Comparison of ENCODE assay signal across 17 mouse cellular contexts in genomic region chr5:151004216-151004755, GRCm38 (mm10). TPM values are rescaled to one million over a fixed set of nuclear protein-coding genes. Genes with fewer than 3 reads are reported as not detected.
"Had no signal": no experiment of that assay in that cellular context is flagged by ENCODE, and none has a peak within 500 bp of the region (broad histone marks: within the 10 kb centered on the region; RNA-seq: fewer than 3 reads in every experiment).

No protein-coding gene starts in this region.

- H3K27me3 ChIP-seq: intestine, embryonic 15.5 days; limb, embryonic 12.5 days; liver, embryonic 13.5 days; lung, embryonic 15.5 days; neural tube, embryonic 13.5 days had no signal

- H3K4me3 ChIP-seq: intestine, embryonic 15.5 days; layer of hippocampus, adult 2 months; limb, embryonic 12.5 days; liver, embryonic 13.5 days; lung, embryonic 15.5 days; neural tube, embryonic 13.5 days had no signal

- H3K27ac ChIP-seq: intestine, embryonic 15.5 days; kidney, postnatal 0 days; layer of hippocampus, adult 2 months; limb, embryonic 12.5 days; liver, embryonic 13.5 days; lung, embryonic 15.5 days; neural tube, embryonic 13.5 days had no signal

- H3K4me1 ChIP-seq: intestine, embryonic 15.5 days; limb, embryonic 12.5 days; liver, embryonic 13.5 days; lung, embryonic 15.5 days; neural tube, embryonic 13.5 days had no signal

- ATAC-seq: intestine, embryonic 15.5 days; liver, postnatal 0 days had no signal

- H3K36me3 ChIP-seq: intestine, embryonic 15.5 days; limb, embryonic 12.5 days; liver, embryonic 13.5 days; lung, embryonic 15.5 days; neural tube, embryonic 13.5 days had no signal

- DNase-seq: liver; liver, embryonic 13.5 days; liver, postnatal 0 days; lung, postnatal 14 days; midbrain, embryonic 14.5 days; retina, postnatal 1 day; right cerebral cortex, postnatal 4 days; spleen, adult 18-20 months; thymus, adult 18-20 months; thymus, postnatal 14 days had no signal

RNA-seq across cellular contexts. Expression of gene Kl, which starts 51.9 kb away (rescaled TPM):
- total RNA-seq: monocyte, adult 5-6 weeks had no signal
